Mouse (Mus musculus) stomach, embryonic 16.5 days (tissue): ENCODE results near the gene Enpp6. TPM values are rescaled to one million over a fixed set of nuclear protein-coding genes. Genes with fewer than 3 reads are reported as not detected.

Experiments
- ATAC-seq: fragments of 200-750 bp; cut with Nextera tagmentation; 2 replicates; pipeline ENCODE4 v1.8.0; 2017; ENCODE audit warnings: moderate number of reproducible peaks, moderate TSS enrichment; ENCODE audit not compliant: insufficient read depth, low FRiP score
- H3K27ac ChIP-seq: fragments of 300-500 bp; sonication (generic); 2 replicates; pipeline ENCODE4 v1.5.1; 2014; ENCODE audit warnings: low read length
- H3K27me3 ChIP-seq: fragments of 300-500 bp; sonication (generic); 2 replicates; pipeline ENCODE4 v1.6.1; 2014; ENCODE audit warnings: low read length, control low read depth, mixed read lengths; ENCODE audit not compliant: control insufficient read depth, insufficient read depth
- H3K36me3 ChIP-seq: fragments of 300-500 bp; sonication (generic); 2 replicates; pipeline ENCODE4 v1.6.1; 2014; ENCODE audit warnings: low read length; ENCODE audit not compliant: control insufficient read depth, insufficient read depth
- H3K4me1 ChIP-seq: fragments of 300-500 bp; sonication (generic); 2 replicates; pipeline ENCODE4 v1.6.1; 2014; ENCODE audit warnings: low read length, control low read depth, mixed read lengths; ENCODE audit not compliant: control insufficient read depth, insufficient read depth
- H3K4me2 ChIP-seq: fragments of 300-500 bp; sonication (generic); 2 replicates; pipeline ENCODE4 v1.6.1; 2014; ENCODE audit warnings: low read depth, low read length, mixed read lengths
- H3K4me3 ChIP-seq: fragments of 300-500 bp; sonication (generic); replicated peaks from 2 replicates; pipeline ENCODE4 v1.5.1; 2014; ENCODE audit warnings: mild to moderate bottlenecking, low read length
- H3K9ac ChIP-seq: fragments of 300-500 bp; sonication (generic); 2 replicates; pipeline ENCODE4 v1.6.1; 2014; ENCODE audit warnings: low read length
- H3K9me3 ChIP-seq: fragments of 300-500 bp; sonication (generic); replicated peaks from 2 replicates; pipeline ENCODE4 v1.6.1; 2016; ENCODE audit warnings: low read length, control low read depth; ENCODE audit not compliant: control insufficient read depth
- WGBS: fragments of 180-500 bp; shearing (Covaris S2); extraction: QIAGEN DNeasy Blood & Tissue Kit; methylation state at CpG from one replicate; pipeline ENCODE4 v1.1.7; 2014; 5-methylcytosine and 5-hydroxymethylcytosine counted together
- polyA plus RNA-seq: library from polyadenylated mRNA; unstranded; fragments of >200 nt; fragmentation: Nextera tagmentation; extraction: Ambion mirVana; gene quantifications from 2 replicates; pipeline ENCODE4 v1.2.1, GENCODE M21; 2015

Gene Enpp6
- polyA plus RNA-seq, 1 experiment from 2014 or later = 0.23 TPM

GRCm38 (mm10) chr8:47067121-47067520 lies 80.4 kb downstream of the Enpp6 start:
- no peaks in the 10 kb centered on the region for H3K4me1 ChIP-seq
- no peaks in the 10 kb centered on the region for H3K36me3 ChIP-seq
- no peak overlapping the region for H3K4me3 ChIP-seq
- H3K9ac ChIP-seq = no peak overlapping the region
- no peaks in the 10 kb centered on the region for H3K9me3 ChIP-seq
- H3K27me3 ChIP-seq = no peaks in the 10 kb centered on the region
- no peak for ATAC-seq
- 88% methylated on average over 9 of the region's 9 CpGs for WGBS
- H3K27ac ChIP-seq = no peak overlapping the region
- H3K4me2 ChIP-seq = no peak overlapping the region

- no peak overlapping the region for H3K27ac ChIP-seq
- 78% methylated on average over 3 of the region's 3 CpGs for WGBS
- no peaks in the 10 kb centered on the region for H3K4me1 ChIP-seq
- H3K9ac ChIP-seq = no peak overlapping the region
- no peaks in the 10 kb centered on the region for H3K9me3 ChIP-seq
- H3K4me3 ChIP-seq = no peak overlapping the region
- no peak for ATAC-seq
- no peaks in the 10 kb centered on the region for H3K36me3 ChIP-seq
- no peaks in the 10 kb centered on the region for H3K27me3 ChIP-seq
- no peak overlapping the region for H3K4me2 ChIP-seq
These were observed 82.9 kb downstream of the Enpp6 start for GRCm38 (mm10) chr8:47069634-47070033.

- H3K9me3 ChIP-seq = no peaks in the 10 kb centered on the region
- H3K36me3 ChIP-seq = no peaks in the 10 kb centered on the region
- H3K9ac ChIP-seq = no peak overlapping the region
- no peaks in the 10 kb centered on the region for H3K4me1 ChIP-seq
- 85% methylated on average over 5 of the region's 5 CpGs for WGBS
- H3K27me3 ChIP-seq = no peaks in the 10 kb centered on the region
- no peak overlapping the region for H3K27ac ChIP-seq
- no peak overlapping the region for H3K4me3 ChIP-seq
- ATAC-seq = no peak
- no peak overlapping the region for H3K4me2 ChIP-seq
These were observed 85.3 kb downstream of the Enpp6 start for GRCm38 (mm10) chr8:47072001-47072400.

GRCm38 (mm10) chr8:47075941-47076555 lies 89.4 kb downstream of the Enpp6 start:
- Histone ChIP-seq H3K27ac (no peak overlapping the region), H3K36me3 (no peaks in the 10 kb centered on the region), H3K9ac (no peak overlapping the region), H3K4me3 (no peak overlapping the region), H3K4me2 (no peak overlapping the region), H3K9me3 (no peaks in the 10 kb centered on the region), H3K4me1 (no peaks in the 10 kb centered on the region), H3K27me3 (no peaks in the 10 kb centered on the region)
- no peak for ATAC-seq
- 70% methylated on average over 6 of the region's 6 CpGs for WGBS

DNA sequence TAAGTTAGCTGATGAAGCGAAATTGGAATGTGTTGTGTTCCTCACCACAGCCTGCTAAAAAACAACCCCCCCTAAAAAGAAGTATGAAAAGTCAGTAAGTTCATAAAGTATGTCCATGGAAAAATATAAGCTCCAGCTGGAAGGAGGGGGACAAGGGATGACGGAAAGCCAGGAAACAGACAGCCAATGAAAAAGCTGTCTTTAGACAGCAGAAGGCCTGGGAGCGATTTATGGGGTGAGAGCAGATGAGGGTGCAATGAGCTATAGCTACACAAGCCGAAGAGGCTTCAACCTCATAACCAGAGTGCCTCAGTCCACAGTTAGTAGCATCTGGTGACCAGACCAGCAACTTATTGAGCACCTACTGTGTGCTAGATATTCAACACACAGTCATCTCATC lies 93.3 kb downstream of the Enpp6 start:
- peaks cover 5% of the 10 kb centered on the region; the same call in 1 of the 2 replicates for H3K4me1 ChIP-seq
- no peak overlapping the region for H3K4me3 ChIP-seq
- no peaks in the 10 kb centered on the region for H3K27me3 ChIP-seq
- WGBS = 58% methylated on average over 4 of the region's 4 CpGs
- no peak overlapping the region for H3K9ac ChIP-seq
- no peak overlapping the region for H3K27ac ChIP-seq
- no peaks in the 10 kb centered on the region for H3K9me3 ChIP-seq
- H3K4me2 ChIP-seq = no peak overlapping the region
- no peak for ATAC-seq
- no peaks in the 10 kb centered on the region for H3K36me3 ChIP-seq

DNA sequence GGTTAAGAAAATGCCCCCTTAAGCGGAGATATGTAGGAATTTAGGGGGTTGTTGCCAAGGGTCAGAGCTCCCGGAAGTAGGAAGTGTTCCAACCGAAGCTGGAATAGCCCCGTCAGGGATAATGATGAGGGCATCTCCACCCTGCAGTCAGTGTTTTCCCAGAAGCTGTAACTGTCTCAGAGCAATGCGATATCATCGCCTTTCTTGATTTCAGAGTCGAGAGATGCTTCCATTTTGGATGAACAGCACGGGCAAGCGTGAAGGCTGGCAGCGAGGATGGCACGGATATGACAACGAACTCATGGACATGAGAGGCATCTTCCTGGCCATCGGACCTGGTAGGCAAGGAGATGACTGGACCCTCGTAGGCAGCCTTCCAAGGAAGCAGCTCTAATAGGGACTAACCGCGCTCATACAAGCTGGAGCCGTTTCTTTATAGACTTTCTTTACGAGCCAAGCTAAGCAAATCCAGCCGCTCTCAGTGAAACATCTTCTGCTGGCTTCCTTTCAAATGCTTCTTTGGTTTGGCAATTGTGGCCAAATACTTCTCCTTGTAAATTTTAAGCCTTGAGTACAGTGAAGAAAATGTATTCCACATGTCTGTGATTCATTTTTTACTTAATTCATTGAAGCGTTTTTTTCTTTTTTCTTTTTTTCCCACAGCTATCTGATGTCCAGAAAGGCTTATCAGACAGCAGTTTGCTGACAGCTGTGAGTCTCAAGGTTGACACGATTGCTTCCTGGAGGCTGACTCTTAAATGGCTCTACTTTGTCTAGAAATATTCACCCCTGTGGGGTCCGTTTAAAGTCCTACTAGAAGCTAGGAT lies 95.7 kb downstream of the Enpp6 start:
- ATAC-seq = peak; percentile 53; the same call in 1 of the 2 replicates
- H3K36me3 ChIP-seq = no peaks in the 10 kb centered on the region
- H3K27me3 ChIP-seq = no peaks in the 10 kb centered on the region
- H3K4me1 ChIP-seq = peaks cover 5% of the 10 kb centered on the region; the same call in 1 of the 2 replicates
- H3K9ac ChIP-seq = no peak overlapping the region
- WGBS = 57% methylated on average over 22 of the region's 22 CpGs
- H3K4me2 ChIP-seq = peak overlapping the region; percentile 22; the same call in 1 of the 2 replicates
- H3K9me3 ChIP-seq = no peaks in the 10 kb centered on the region
- H3K27ac ChIP-seq = peak overlapping the region; percentile 67
- no peak overlapping the region; the same call in 1 of the 2 replicates for H3K4me3 ChIP-seq

DNA sequence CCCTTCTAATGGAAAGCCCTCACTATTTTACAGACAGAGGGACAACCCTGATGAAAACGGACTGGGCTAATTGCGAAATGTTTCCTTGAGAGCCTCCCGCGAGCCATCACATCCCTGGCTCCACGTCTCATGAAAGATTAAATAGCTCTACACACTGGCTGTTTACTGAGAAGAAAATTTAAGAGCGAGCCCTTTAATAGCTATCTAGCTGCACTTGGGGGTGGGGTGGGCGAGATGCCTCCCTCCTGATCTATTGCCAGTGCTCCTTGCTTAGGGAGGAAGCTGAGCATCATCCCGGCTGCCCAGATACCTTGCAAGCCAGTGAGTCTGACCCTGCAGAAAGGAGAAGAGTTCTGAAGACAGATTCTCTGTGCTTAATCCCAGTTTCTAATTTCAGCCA lies 103.3 kb downstream of the Enpp6 start:
- Histone ChIP-seq H3K4me3 (no peak overlapping the region), H3K4me1 (no peaks in the 10 kb centered on the region), H3K27ac (no peak overlapping the region), H3K27me3 (no peaks in the 10 kb centered on the region), H3K36me3 (no peaks in the 10 kb centered on the region), H3K9ac (no peak overlapping the region), H3K9me3 (no peaks in the 10 kb centered on the region), H3K4me2 (no peak overlapping the region)
- WGBS = 50% methylated on average over 8 of the region's 8 CpGs
- ATAC-seq = no peak; the same call in 1 of the 2 replicates

DNA sequence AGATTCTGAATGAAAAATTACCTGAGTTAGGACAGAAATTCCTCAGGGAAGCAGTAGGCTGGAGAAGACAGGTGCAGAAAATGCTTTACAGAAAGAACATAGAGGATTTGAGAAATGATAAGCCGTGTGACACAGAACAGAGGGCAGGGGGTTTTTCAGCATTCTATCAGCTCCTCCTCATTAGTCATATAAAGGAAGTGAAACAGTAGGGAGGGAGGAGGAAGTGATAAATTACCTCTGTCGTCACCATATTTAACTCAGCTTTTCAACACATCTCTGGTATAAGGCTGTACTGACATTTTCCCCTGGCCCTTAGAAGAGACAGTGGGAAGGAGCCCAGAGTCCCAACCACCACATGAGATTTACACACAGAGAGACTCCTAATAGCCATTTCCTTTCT lies 118.9 kb downstream of the Enpp6 start:
- no peaks in the 10 kb centered on the region for H3K4me1 ChIP-seq
- H3K36me3 ChIP-seq = no peaks in the 10 kb centered on the region
- H3K27ac ChIP-seq = no peak overlapping the region
- ATAC-seq = no peak
- no peak overlapping the region for H3K9ac ChIP-seq
- 37% methylated on average over 2 of the region's 2 CpGs for WGBS
- H3K4me2 ChIP-seq = no peak overlapping the region
- no peak overlapping the region for H3K4me3 ChIP-seq
- no peaks in the 10 kb centered on the region for H3K9me3 ChIP-seq
- H3K27me3 ChIP-seq = no peaks in the 10 kb centered on the region

DNA sequence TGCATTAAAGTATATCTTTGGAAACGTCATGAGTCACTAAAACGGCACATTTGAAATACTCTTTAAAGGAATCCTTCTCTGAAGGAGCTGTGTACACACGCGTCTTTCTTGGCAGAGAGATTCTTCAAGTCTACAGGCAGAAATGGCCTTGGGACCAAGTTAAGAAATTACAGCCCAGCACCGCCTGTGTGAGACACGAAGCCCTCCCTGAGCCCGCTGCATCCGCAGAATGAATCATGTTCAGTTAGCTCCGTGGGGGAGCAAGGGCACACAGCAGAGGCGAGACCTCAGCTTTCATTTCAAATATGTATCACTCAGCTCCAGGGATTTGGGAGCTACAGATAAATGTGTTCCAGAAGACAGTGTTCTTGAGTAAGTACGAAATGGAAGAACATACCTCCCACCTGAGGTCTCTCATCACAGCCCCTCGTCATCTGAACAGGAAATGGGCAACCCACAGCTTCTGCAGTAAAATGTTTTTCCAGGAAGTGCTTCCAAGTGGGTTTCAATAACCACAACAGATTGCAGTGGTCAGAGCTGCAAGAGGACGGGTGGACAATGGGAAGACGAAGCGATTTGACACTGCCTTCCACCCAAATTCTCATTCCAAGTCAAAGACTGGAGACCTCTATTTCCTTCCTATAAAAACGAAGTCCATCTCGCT lies 127.6 kb downstream of the Enpp6 start:
- H3K27ac ChIP-seq = no peak overlapping the region
- H3K9me3 ChIP-seq = no peaks in the 10 kb centered on the region
- H3K36me3 ChIP-seq = no peaks in the 10 kb centered on the region
- no peak overlapping the region for H3K4me3 ChIP-seq
- H3K4me2 ChIP-seq = no peak overlapping the region
- H3K27me3 ChIP-seq = no peaks in the 10 kb centered on the region
- H3K9ac ChIP-seq = no peak overlapping the region
- no peaks in the 10 kb centered on the region for H3K4me1 ChIP-seq
- WGBS = 68% methylated on average over 17 of the region's 17 CpGs
- no peak for ATAC-seq
